Mouse (Mus musculus): Measurements from ENCODE around the gene Ndrg2.

GRCm38 (mm10) chr14:51893809-51894208 lies 20.1 kb downstream of the Ndrg2 start:
- TF ChIP-seq CTCF (IDR thresholded peaks at IDR 0.05) (no peak), POLR2A (IDR thresholded peaks at IDR 0.05; ENCODE audit: insufficient read depth, low read depth, low read length) (no peak)
